Mouse (Mus musculus) heart, postnatal 0 days (tissue): ENCODE measurements around the gene Kctd2. TPM values are rescaled to one million over a fixed set of nuclear protein-coding genes. Genes with fewer than 3 reads are reported as not detected.

ENCODE experiments used
- ATAC-seq: fragments of 200-750 bp; cut with Nextera tagmentation; 2 replicates; pipeline ENCODE4 v1.8.0; 2017; ENCODE audit warnings: low read depth, moderate number of reproducible peaks, moderate library complexity; ENCODE audit not compliant: insufficient read depth
- DNase-seq: peaks from one replicate; pipeline ENCODE4 v3.0.0-alpha.2; 2016; ENCODE audit warnings: low spot score
- H3K27ac ChIP-seq: fragments of 300-500 bp; sonication (generic); 2 replicates; pipeline ENCODE4 v1.5.1; 2014; ENCODE audit warnings: low read depth, mild to moderate bottlenecking
- H3K27me3 ChIP-seq: fragments of 300-500 bp; sonication (generic); 2 replicates; pipeline ENCODE4 v1.6.1; 2014; ENCODE audit warnings: low read length, mixed read lengths; ENCODE audit not compliant: control insufficient read depth, insufficient read depth
- H3K36me3 ChIP-seq: fragments of 300-500 bp; sonication (generic); replicated peaks from 2 replicates; pipeline ENCODE4 v1.6.1; 2014; ENCODE audit warnings: low read length, mixed read lengths; ENCODE audit not compliant: control insufficient read depth, insufficient read depth
- H3K4me1 ChIP-seq: fragments of 300-500 bp; sonication (generic); 2 replicates; pipeline ENCODE4 v1.6.1; 2014; ENCODE audit warnings: antibody characterized with exemption; ENCODE audit not compliant: control insufficient read depth, insufficient read depth
- H3K4me2 ChIP-seq: fragments of 300-500 bp; sonication (generic); 2 replicates; pipeline ENCODE4 v1.6.1; 2014; ENCODE audit warnings: low read depth, mild to moderate bottlenecking, low read length, moderate library complexity
- H3K4me3 ChIP-seq: fragments of 300-500 bp; sonication (generic); 2 replicates; pipeline ENCODE4 v1.5.1; 2014; ENCODE audit warnings: low read depth, low read length
- H3K9ac ChIP-seq: fragments of 300-500 bp; sonication (generic); replicated peaks from 2 replicates; pipeline ENCODE4 v1.6.1; 2014; ENCODE audit warnings: low read depth, low read length, mixed read lengths
- H3K9me3 ChIP-seq: fragments of 300-500 bp; sonication (generic); replicated peaks from 2 replicates; pipeline ENCODE4 v1.6.1; 2016; ENCODE audit warnings: low read length; ENCODE audit not compliant: control insufficient read depth
- CTCF ChIP-seq: IDR thresholded peaks from 2 replicates; pipeline ENCODE4 v1.5.1; 2016; ENCODE audit warnings: antibody characterized with exemption, control low read depth, low read depth
- EP300 ChIP-seq: IDR thresholded peaks from 2 replicates; pipeline ENCODE4 v1.6.1; 2016; ENCODE audit warnings: antibody characterized with exemption, low read depth
- WGBS: fragments of 180-500 bp; shearing (Covaris S2); extraction: QIAGEN DNeasy Blood & Tissue Kit; methylation state at CpG from one replicate; pipeline ENCODE4 v1.1.7; 2014; 5-methylcytosine and 5-hydroxymethylcytosine counted together
- polyA plus RNA-seq: library from polyadenylated mRNA; unstranded; fragments of >200 nt; fragmentation: Nextera tagmentation; extraction: Ambion mirVana; gene quantifications from 2 replicates; pipeline ENCODE4 v1.2.1, GENCODE M21; 2015
- total RNA-seq: library from RNA; depleted of rRNA; stranded (reverse); fragments of >200 nt; gene quantifications from 2 replicates; pipeline ENCODE4 v1.2.3, GENCODE M21; 2014; ENCODE audit warnings: low replicate concordance; rRNA removed

Kctd2 gene
- total RNA-seq: 8.3 and 8.4 TPM in 2 replicates
- polyA plus RNA-seq: 15.1 and 15.6 TPM in 2 replicates

DNA sequence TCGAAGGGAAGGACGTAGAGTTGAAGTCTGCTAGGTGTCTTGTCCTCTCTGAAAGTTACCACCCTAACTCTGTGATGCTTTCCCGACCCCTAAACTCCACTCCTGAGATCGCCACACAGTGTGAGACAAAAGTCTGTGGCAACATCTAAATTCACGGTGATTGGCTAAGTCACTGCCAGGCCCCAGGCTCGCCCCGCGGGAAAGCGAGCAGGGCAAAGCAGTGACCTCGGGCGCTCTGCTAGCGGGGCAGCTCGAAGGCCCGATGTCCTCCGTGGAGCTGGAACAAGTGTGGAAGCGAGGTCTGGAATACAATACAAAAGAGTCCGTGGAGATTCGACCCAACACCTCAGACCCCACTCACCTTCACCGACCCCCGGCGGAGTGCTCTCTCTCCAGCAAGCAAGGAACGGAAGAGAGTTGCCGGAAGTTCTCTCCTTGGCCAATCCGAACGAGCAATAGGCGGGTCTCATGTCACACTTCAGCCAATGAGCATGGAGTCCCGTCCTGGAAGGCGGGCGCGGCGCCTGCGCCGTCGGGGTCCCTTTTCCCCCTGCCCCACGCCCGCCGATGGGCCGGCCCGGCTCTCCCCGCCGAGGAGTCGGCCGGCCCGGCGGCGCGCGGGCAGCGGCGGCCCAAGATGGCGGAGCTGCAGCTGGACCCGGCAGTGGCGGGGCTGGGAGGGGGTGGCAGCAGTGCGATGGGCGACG, at the start of gene Kctd2, which contains the start of gene Atp5h:
Kctd2 (plus strand) TSS at position 598 of the 707 bp plus-strand sequence.
Atp5h (minus strand) TSS at position 432 of the 707 bp plus-strand sequence.
- Histone ChIP-seq H3K4me3 (peak within 1 kb of the TSS; percentile 87), H3K9me3 (no peaks in the 10 kb centered on the region), H3K4me2 (peak within 1 kb of the TSS; percentile 94), H3K27ac (peak within 1 kb of the TSS; percentile 89), H3K9ac (peak within 1 kb of the TSS; percentile 92), H3K4me1 (peaks cover 40% of the 10 kb centered on the region), H3K36me3 (peaks cover 41% of the 10 kb centered on the region), H3K27me3 (no peaks in the 10 kb centered on the region)
- TF ChIP-seq CTCF (no peak), EP300 (no peak)
- peak; percentile 96 for ATAC-seq
- under 1% methylated on average over 44 of the region's 56 CpGs for WGBS
- peak; percentile 97 for DNase-seq

DNA sequence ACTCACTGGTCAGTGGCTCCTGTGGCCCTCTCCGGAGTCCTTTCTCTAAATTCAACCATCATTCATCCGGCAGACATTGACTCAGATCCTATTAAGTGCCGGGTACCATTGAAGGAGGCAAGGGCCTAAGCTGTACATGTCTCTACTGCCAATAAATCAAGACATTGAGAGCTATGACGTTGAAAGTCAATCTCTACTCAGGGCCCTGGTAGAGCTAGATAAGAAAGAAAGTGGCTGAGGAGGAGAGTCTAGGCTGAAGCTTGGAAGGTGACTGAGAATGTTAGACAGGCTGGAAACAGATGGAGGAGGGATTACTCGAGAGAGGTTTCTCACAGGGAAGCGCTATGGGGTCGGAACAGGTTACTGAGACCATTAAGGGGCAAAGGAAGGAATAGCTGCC, 49.6 kb upstream of the Kctd2 start:
- Histone ChIP-seq H3K4me3 (no peak overlapping the region), H3K4me1 (peaks cover 29% of the 10 kb centered on the region), H3K9me3 (no peaks in the 10 kb centered on the region), H3K27ac (no peak overlapping the region), H3K27me3 (peaks cover 17% of the 10 kb centered on the region; the same call in 1 of the 2 replicates), H3K4me2 (no peak overlapping the region), H3K9ac (no peak overlapping the region), H3K36me3 (no peaks in the 10 kb centered on the region)
- no peak for DNase-seq
- 42% methylated on average over 7 of the region's 7 CpGs for WGBS
- TF ChIP-seq CTCF (no peak), EP300 (no peak)
- no peak for ATAC-seq

DNA sequence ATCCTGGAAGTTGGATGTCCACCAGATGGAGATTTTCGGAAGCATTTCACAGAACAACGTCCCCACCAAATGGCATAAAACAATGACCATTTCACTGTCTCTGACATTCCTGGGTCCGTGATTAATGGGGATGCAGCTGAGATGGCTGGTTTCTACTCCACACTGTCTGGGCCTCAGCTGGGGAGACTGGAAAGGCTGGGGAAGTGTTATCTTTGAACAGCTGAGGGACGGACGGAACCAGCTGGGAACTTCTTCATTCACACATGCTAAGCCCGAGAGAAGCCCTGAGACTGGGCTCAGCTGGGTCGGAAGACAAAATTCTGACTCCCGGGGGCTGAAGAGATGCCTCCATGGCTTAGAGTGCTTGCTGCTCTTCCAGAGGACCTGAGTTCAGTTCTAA, 48.6 kb upstream of the Kctd2 start:
- H3K36me3 ChIP-seq: no peaks in the 10 kb centered on the region
- no peak overlapping the region for H3K27ac ChIP-seq
- no peak overlapping the region for H3K4me3 ChIP-seq
- H3K27me3 ChIP-seq: peaks cover 17% of the 10 kb centered on the region; the same call in 1 of the 2 replicates
- DNase-seq (no peak), ATAC-seq (no peak)
- H3K9me3 ChIP-seq: no peaks in the 10 kb centered on the region
- no peak overlapping the region for H3K4me2 ChIP-seq
- no peak overlapping the region for H3K9ac ChIP-seq
- peaks cover 26% of the 10 kb centered on the region for H3K4me1 ChIP-seq
- TF ChIP-seq CTCF (no peak), EP300 (no peak)
- WGBS: 49% methylated on average over 8 of the region's 8 CpGs

DNA sequence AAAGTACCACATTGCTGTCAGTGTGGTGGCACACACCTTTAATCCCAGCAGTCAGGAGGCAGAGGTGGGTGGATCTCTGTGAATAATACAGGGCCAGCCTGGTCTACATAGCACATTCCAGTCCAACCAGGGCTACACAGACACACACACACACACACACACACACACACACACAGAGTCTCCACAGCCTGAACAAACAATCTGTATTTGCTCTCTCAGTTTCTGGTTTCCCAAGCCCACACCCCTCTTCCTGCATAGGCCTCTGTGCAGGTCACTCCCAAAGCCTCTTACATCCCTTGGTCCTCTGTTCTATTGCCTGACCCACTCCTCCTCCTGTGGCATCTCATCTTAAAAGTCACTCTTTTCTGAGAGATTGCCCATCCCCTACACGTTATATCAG, 47.9 kb upstream of the Kctd2 start:
- 79% methylated on average over 1 of the region's 1 CpGs for WGBS

DNA sequence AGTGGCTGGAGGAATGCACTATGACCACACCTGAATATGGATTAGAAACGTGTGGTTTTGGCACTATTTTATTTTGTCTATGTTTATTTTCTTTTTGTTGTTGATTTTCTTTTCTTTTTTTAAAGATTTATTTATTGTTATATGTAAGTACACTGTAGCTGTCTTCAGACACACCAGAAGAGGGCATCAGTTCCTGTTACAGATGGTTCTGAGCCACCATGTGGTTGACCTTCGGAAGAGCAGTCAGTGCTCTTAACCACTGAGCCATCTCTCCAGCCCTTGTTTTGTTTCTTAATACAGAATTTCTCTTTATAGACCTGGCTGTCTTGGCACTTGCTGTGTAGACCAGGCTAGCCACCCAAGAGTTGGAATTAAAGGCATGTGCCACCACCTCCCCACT, 47.2 kb upstream of the Kctd2 start:
- ATAC-seq: no peak
- Histone ChIP-seq H3K27ac (no peak overlapping the region), H3K27me3 (0 out of 2 replicates have a peak, but pooled peaks cover 6% of the 10 kb centered on the region), H3K36me3 (no peaks in the 10 kb centered on the region), H3K9ac (no peak overlapping the region), H3K4me1 (peaks cover 12% of the 10 kb centered on the region; the same call in 1 of the 2 replicates), H3K9me3 (no peaks in the 10 kb centered on the region), H3K4me2 (no peak overlapping the region), H3K4me3 (no peak overlapping the region)
- TF ChIP-seq CTCF: no peak
- no peak for TF ChIP-seq EP300
- 40% methylated on average over 2 of the region's 2 CpGs for WGBS
- DNase-seq: no peak

More for the DNA sequence above, 47.9 kb upstream of the Kctd2 start:
- Histone ChIP-seq H3K4me3 (no peak overlapping the region), H3K27me3 (peaks cover 12% of the 10 kb centered on the region; the same call in 1 of the 2 replicates), H3K36me3 (no peaks in the 10 kb centered on the region), H3K9me3 (no peaks in the 10 kb centered on the region), H3K4me1 (peaks cover 19% of the 10 kb centered on the region), H3K27ac (no peak overlapping the region), H3K9ac (no peak overlapping the region), H3K4me2 (no peak overlapping the region)
- ATAC-seq (no peak), DNase-seq (no peak)
- no peak for TF ChIP-seq CTCF
- no peak for TF ChIP-seq EP300
